Mouse (Mus musculus): Measurements from ENCODE around the gene Scn3b. TPM values are rescaled to one million over a fixed set of nuclear protein-coding genes. Genes with fewer than 3 reads are reported as not detected.

Gene Scn3b
- polyA plus RNA-seq, 1 experiment from 2014 or later: 7.2 TPM

DNA sequence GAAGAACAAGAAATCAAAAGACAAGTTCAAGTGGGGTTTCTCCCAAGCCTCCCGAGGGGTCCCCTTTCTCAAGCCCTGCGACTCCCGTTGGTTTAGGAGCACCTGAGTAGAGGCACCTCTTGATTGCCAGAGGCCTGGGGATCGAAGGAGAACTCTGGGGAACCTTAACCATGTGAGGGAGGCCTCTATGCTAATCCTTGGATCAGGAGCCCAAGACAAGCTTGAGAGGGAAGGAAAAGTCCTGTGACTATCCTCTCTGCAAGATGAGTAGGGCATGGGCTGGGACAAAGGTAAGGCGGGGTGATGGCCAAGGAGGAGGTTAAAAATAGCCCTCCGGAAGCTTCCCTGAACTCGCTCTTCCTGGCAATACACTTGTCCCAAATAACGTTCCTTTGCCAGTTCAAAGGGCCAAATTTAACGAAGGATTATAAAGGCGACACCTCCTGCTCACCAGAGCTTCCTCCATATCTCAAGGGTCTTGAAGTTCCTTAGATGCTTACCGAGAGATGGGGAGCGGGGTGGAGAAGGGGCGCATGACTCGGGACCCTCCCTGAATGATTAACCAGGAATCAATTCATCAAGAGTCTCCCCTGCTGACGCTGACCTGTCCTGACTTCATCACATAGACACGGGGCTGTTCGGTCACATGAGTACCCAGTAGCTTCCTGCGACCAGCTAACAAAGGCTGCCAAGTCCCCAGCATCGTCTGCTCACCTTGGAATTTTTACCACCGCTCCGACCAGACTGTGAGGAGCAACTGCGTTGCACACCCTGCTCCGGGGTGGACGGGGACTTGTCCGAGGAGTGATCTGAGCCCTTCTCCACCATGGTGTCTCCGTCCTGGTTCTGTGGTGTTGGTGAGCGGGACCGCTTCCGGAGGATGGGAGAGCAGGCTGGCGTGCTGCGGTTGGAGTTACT lies 64.0 kb downstream of the Scn3b start:
- Histone ChIP-seq H3K9me3 (replicated peaks) (no peaks in the 10 kb centered on the region), H3K4me3 (replicated peaks) (no peak overlapping the region), H3K27me3 (no peaks in the 10 kb centered on the region), H3K9ac (no peak overlapping the region), H3K27ac (no peak overlapping the region), H3K4me1 (peaks cover 3% of the 10 kb centered on the region; the same call in 1 of the 2 replicates), H3K36me3 (0 out of 2 replicates have a peak, but pooled peaks cover 7% of the 10 kb centered on the region), H3K4me2 (no peak overlapping the region)
- WGBS: 81% methylated on average over 31 of the region's 31 CpGs
- no peak for ATAC-seq (replicated peaks; ENCODE audit: low FRiP score)

- Histone ChIP-seq H3K36me3 (0 out of 2 replicates have a peak, but pooled peaks cover 7% of the 10 kb centered on the region), H3K9me3 (replicated peaks) (no peaks in the 10 kb centered on the region), H3K4me1 (peaks cover 3% of the 10 kb centered on the region; the same call in 1 of the 2 replicates), H3K27me3 (no peaks in the 10 kb centered on the region), H3K27ac (no peak overlapping the region), H3K4me2 (no peak overlapping the region), H3K4me3 (replicated peaks) (no peak overlapping the region), H3K9ac (no peak overlapping the region)
- no peak; the same call in 1 of the 2 replicates for ATAC-seq (replicated peaks; ENCODE audit: low FRiP score)
- 59% methylated on average over 9 of the region's 9 CpGs for WGBS
Measured at GRCm38 (mm10) chr9:40333649-40334396, 64.8 kb downstream of the Scn3b start.

DNA sequence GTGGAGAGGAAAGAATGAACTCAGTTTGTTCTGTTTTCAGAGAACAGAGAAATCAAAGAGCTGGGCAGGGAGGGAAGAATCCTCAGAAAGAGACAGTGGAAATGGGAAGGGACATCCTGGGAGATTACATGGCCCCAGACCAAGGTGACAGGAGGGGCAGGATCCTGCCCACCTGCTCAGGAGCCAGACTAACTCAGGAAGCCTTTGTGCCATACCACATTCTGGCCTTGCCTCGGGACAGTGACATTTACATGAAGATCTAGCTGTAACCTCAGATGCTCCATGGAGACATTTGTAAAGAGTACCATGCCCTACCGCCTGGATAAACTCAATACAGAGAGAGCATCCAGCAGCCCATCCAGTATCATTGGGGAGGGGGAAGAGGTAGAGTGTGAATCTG lies 65.6 kb downstream of the Scn3b start:
- no peak for ATAC-seq (replicated peaks; ENCODE audit: low FRiP score)
- Histone ChIP-seq H3K27ac (no peak overlapping the region), H3K9me3 (replicated peaks) (no peaks in the 10 kb centered on the region), H3K36me3 (0 out of 2 replicates have a peak, but pooled peaks cover 7% of the 10 kb centered on the region), H3K27me3 (no peaks in the 10 kb centered on the region), H3K4me3 (replicated peaks) (no peak overlapping the region), H3K4me2 (no peak overlapping the region), H3K4me1 (peaks cover 8% of the 10 kb centered on the region), H3K9ac (no peak overlapping the region)
- 87% methylated on average over 2 of the region's 2 CpGs for WGBS

GRCm38 (mm10) chr9:40336701-40337100 lies 67.7 kb downstream of the Scn3b start:
- Histone ChIP-seq H3K4me1 (peaks cover 14% of the 10 kb centered on the region), H3K4me3 (replicated peaks) (no peak overlapping the region), H3K9me3 (replicated peaks) (no peaks in the 10 kb centered on the region), H3K27ac (peak overlapping the region; percentile 51), H3K4me2 (no peak overlapping the region), H3K9ac (no peak overlapping the region), H3K36me3 (0 out of 2 replicates have a peak, but pooled peaks cover 7% of the 10 kb centered on the region), H3K27me3 (no peaks in the 10 kb centered on the region)
- WGBS: 60% methylated on average over 5 of the region's 5 CpGs
- ATAC-seq (replicated peaks; ENCODE audit: low FRiP score): peak; percentile 55

GRCm38 (mm10) chr9:40337131-40337820 lies 68.3 kb downstream of the Scn3b start:
- no peak for ATAC-seq (replicated peaks; ENCODE audit: low FRiP score)
- H3K4me2 ChIP-seq: no peak overlapping the region
- no peaks in the 10 kb centered on the region for H3K9me3 ChIP-seq (replicated peaks)
- peaks cover 14% of the 10 kb centered on the region for H3K4me1 ChIP-seq
- no peak overlapping the region for H3K4me3 ChIP-seq (replicated peaks)
- H3K36me3 ChIP-seq: 0 out of 2 replicates have a peak, but pooled peaks cover under 1% of the 10 kb centered on the region
- no peak overlapping the region for H3K9ac ChIP-seq
- H3K27me3 ChIP-seq: no peaks in the 10 kb centered on the region
- WGBS: 73% methylated on average over 4 of the region's 4 CpGs
- peak overlapping the region; percentile 51 for H3K27ac ChIP-seq

- Histone ChIP-seq H3K4me2 (no peak overlapping the region), H3K27me3 (no peaks in the 10 kb centered on the region), H3K9me3 (replicated peaks) (no peaks in the 10 kb centered on the region), H3K4me3 (replicated peaks) (no peak overlapping the region), H3K27ac (peak overlapping the region; percentile 19; the same call in 1 of the 2 replicates), H3K4me1 (peaks cover 15% of the 10 kb centered on the region), H3K36me3 (no peaks in the 10 kb centered on the region), H3K9ac (no peak overlapping the region)
- no peak for ATAC-seq (replicated peaks; ENCODE audit: low FRiP score)
- WGBS: 69% methylated on average over 9 of the region's 9 CpGs
Measured at GRCm38 (mm10) chr9:40339578-40339977, 70.6 kb downstream of the Scn3b start.

Other genes starting within 250 kb of the Scn3b start
- not detected in 2 replicates for gene Olfr981, start 247.8 kb upstream of the Scn3b start, polyA plus RNA-seq (2015; fragmentation: Nextera tagmentation; extraction: Ambion mirVana)
- gene Olfr982, start 195.4 kb upstream of the Scn3b start, polyA plus RNA-seq (2015; fragmentation: Nextera tagmentation; extraction: Ambion mirVana): not detected in 2 replicates
- not detected in 2 replicates for gene Olfr983, start 175.6 kb upstream of the Scn3b start, polyA plus RNA-seq (2015; fragmentation: Nextera tagmentation; extraction: Ambion mirVana)
- gene Olfr984, start 155.0 kb upstream of the Scn3b start, polyA plus RNA-seq (2015; fragmentation: Nextera tagmentation; extraction: Ambion mirVana): not detected in 2 replicates
- gene Olfr985, start 139.0 kb upstream of the Scn3b start, polyA plus RNA-seq (2015; fragmentation: Nextera tagmentation; extraction: Ambion mirVana): not detected in 2 replicates
- gene Tmem225, start 121.1 kb upstream of the Scn3b start, polyA plus RNA-seq (2015; fragmentation: Nextera tagmentation; extraction: Ambion mirVana): not detected in 2 replicates
- gene Olfr986, start 88.3 kb upstream of the Scn3b start, polyA plus RNA-seq (2015; fragmentation: Nextera tagmentation; extraction: Ambion mirVana): not detected in 2 replicates
- gene Zfp202, start 76.9 kb upstream of the Scn3b start, polyA plus RNA-seq (2015; fragmentation: Nextera tagmentation; extraction: Ambion mirVana): 6.8 and 7.5 TPM in 2 replicates

Measured in kidney, embryonic 15.5 days (tissue).